11 mouse cellular contexts compared by ENCODE assay signal in the genomic region with DNA sequence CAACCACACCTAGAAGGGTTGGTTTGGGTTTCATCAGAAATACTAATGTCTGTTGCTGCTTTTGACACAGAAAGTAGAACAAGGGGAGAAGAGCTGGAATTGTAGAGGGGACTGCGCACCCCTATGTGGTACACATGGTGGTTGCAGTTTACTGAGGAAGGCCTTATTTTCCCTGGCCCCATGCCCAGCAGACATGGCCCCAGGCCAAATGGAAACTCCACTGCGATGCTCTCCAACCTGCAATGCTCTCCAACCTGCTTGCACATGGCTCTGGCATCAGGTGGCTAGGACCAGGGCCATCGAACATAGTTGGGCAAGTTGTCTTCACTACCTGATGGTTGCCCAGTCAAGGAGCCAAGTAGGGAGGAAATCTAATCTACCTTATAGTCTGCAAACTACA. TPM values are rescaled to one million over a fixed set of nuclear protein-coding genes. Genes with fewer than 3 reads are reported as not detected.
A peak's percentile ranks its signal among the peaks of the same experiment; 100 is the strongest.
DNase-seq lines count a peak whose midpoint lies in the region; ATAC-seq and TF ChIP-seq lines count a peak whose summit lies in the region.
"Had no signal": no experiment of that assay in that cellular context is flagged by ENCODE, and none has a peak within 500 bp of the region (broad histone marks: within the 10 kb centered on the region; RNA-seq: fewer than 3 reads in every experiment).

No protein-coding gene starts in this region.

- TF ChIP-seq EP300 in heart, postnatal 0 days (IDR thresholded peaks at IDR 0.05; ENCODE audit: low read depth): no peak

- no peaks in the 10 kb centered on the region for H3K9me3 ChIP-seq in heart, postnatal 0 days (replicated peaks; ENCODE audit: control insufficient read depth, low read length)
- no peaks in the 10 kb centered on the region for H3K9me3 ChIP-seq in liver, embryonic 12.5 days (replicated peaks)
- H3K9me3 ChIP-seq: G1E; midbrain, embryonic 12.5 days had no signal

- no peak overlapping the region for H3K4me2 ChIP-seq in heart, postnatal 0 days (ENCODE audit: low read depth, low read length)
- peak overlapping the region; percentile 37 for H3K4me2 ChIP-seq in liver, embryonic 12.5 days
- H3K4me2 ChIP-seq: midbrain, embryonic 12.5 days had no signal

- H3K4me1 ChIP-seq in heart, postnatal 0 days (ENCODE audit: control insufficient read depth, insufficient read depth): peaks cover 57% of the 10 kb centered on the region
- H3K4me1 ChIP-seq in liver, embryonic 12.5 days: peaks cover 84% of the 10 kb centered on the region

- no peak overlapping the region for H3K9ac ChIP-seq in heart, postnatal 0 days (replicated peaks; ENCODE audit: low read depth, low read length)
- no peak overlapping the region for H3K9ac ChIP-seq in liver, embryonic 12.5 days
- H3K9ac ChIP-seq: midbrain, embryonic 12.5 days had no signal

- intact Hi-C loops in left cerebral cortex, postnatal 4 days (cut with DNase I): no loop called here

- 0 out of 2 replicates have a peak, but pooled peaks have one; percentile 10 for ATAC-seq in heart, postnatal 0 days (ENCODE audit: insufficient read depth, low read depth)
- no peak for ATAC-seq in liver, embryonic 12.5 days
- ATAC-seq in megakaryocyte progenitor cell, adult 5-6 weeks (replicated peaks; ENCODE audit: poor library complexity): no peak

- H3K27ac ChIP-seq in heart, postnatal 0 days (ENCODE audit: low read depth): peak overlapping the region; percentile 61
- H3K27ac ChIP-seq in liver, embryonic 12.5 days: peak overlapping the region; percentile 97
- H3K27ac ChIP-seq: midbrain, embryonic 12.5 days had no signal

- H3K4me3 ChIP-seq in heart, postnatal 0 days (ENCODE audit: low read depth, low read length): no peak overlapping the region
- no peak overlapping the region for H3K4me3 ChIP-seq in liver, embryonic 12.5 days
- H3K4me3 ChIP-seq: midbrain, embryonic 12.5 days had no signal

- peaks cover 2% of the 10 kb centered on the region; the same call in 1 of the 2 replicates for H3K36me3 ChIP-seq in heart, postnatal 0 days (replicated peaks; ENCODE audit: control insufficient read depth, insufficient read depth, low read length)
- no peaks in the 10 kb centered on the region for H3K36me3 ChIP-seq in liver, embryonic 12.5 days
- H3K36me3 ChIP-seq: G1E; midbrain, embryonic 12.5 days had no signal

- WGBS in heart, postnatal 0 days: 41% methylated on average over 3 of the region's 3 CpGs
- WGBS in liver, embryonic 12.5 days (ENCODE audit: insufficient replicate concordance): 85% methylated on average over 3 of the region's 3 CpGs

- DNase-seq in left cerebral cortex, postnatal 4 days: peak; percentile 48
- DNase-seq in left cerebral cortex, adult 8-10 months (ENCODE audit: low spot score in 2 of 2): no peak
- DNase-seq in heart, adult 8-10 months (ENCODE audit: low spot score): peak; percentile 55
- no peak for DNase-seq in heart, postnatal 0 days (ENCODE audit: low spot score)
- DNase-seq in urinary bladder, postnatal 36 days (ENCODE audit: low spot score in 2 of 2): no peak
- DNase-seq in gastrocnemius, postnatal 4 days (ENCODE audit: low spot score in 2 of 2): no peak
- DNase-seq: layer of hippocampus, postnatal 36 days had no signal

- no peak for TF ChIP-seq CTCF in heart, postnatal 0 days (IDR thresholded peaks at IDR 0.05; ENCODE audit: low read depth)

- no peaks in the 10 kb centered on the region for H3K27me3 ChIP-seq in heart, postnatal 0 days (ENCODE audit: control insufficient read depth, insufficient read depth, low read length)
- no peaks in the 10 kb centered on the region for H3K27me3 ChIP-seq in liver, embryonic 12.5 days (replicated peaks)
- H3K27me3 ChIP-seq: midbrain, embryonic 12.5 days had no signal

RNA-seq across cellular contexts. Expression of gene Sh3pxd2a, which starts 35.0 kb away (rescaled TPM):
- 10 to 100 TPM; 25.0 to 25.1 TPM for total RNA-seq in left cerebral cortex, postnatal 4 days (2021)
- 10 to 100 TPM; 29.9 to 33.2 (median 31.8) TPM for total RNA-seq in left cerebral cortex, adult 8-10 months (2022)
- 10 to 100 TPM; 40.6 to 54.7 (median 46.2) TPM for total RNA-seq in heart, adult 8-10 months (2022)
- 45.0 and 47.2 TPM in 2 replicates for total RNA-seq in heart, postnatal 0 days (2014; rRNA removed; ENCODE audit: low replicate concordance)
- 2.9 and 3.4 TPM in 2 replicates for polyA plus RNA-seq in heart, postnatal 0 days (2015; fragmentation: Nextera tagmentation; extraction: Ambion mirVana)
- polyA plus RNA-seq in liver, embryonic 12.5 days (2016; fragmentation: Nextera tagmentation; extraction: Ambion mirVana): 1.1 and 1.6 TPM in 2 replicates
- 1.3 and 1.6 TPM in 2 replicates for total RNA-seq in megakaryocyte progenitor cell, adult 5-6 weeks (2015)
- 1.1 and 1.4 TPM in 2 replicates for total RNA-seq in megakaryocyte progenitor cell, adult 5-6 weeks (2017)
- total RNA-seq in gastrocnemius, postnatal 4 days (2021): 100 to 1,000 TPM; 124 to 134 TPM
- polyA plus RNA-seq: G1E had no signal

Comparison
In these comparisons a context has a peak if more than half of its experiments do, and no peak if none do; other contexts are left out.
1. DNase-seq: peak in left cerebral cortex, postnatal 4 days (single experiment) and heart, adult 8-10 months (single experiment); none in left cerebral cortex, adult 8-10 months (0 of 2), heart, postnatal 0 days (single experiment), urinary bladder, postnatal 36 days (0 of 2) and gastrocnemius, postnatal 4 days (0 of 2).
2. RNA of gene Sh3pxd2a, which starts 35.0 kb away (total RNA-seq): 124 to 134 TPM in gastrocnemius, postnatal 4 days, 45.0 to 47.2 TPM in heart, postnatal 0 days, 40.6 to 54.7 TPM in heart, adult 8-10 months, 29.9 to 33.2 TPM in left cerebral cortex, adult 8-10 months and 25.0 to 25.1 TPM in left cerebral cortex, postnatal 4 days; 1.1 to 1.6 TPM in megakaryocyte progenitor cell, adult 5-6 weeks; every median in the first group is over 10 times any median in the second.